Mouse (Mus musculus) neutrophil, adult 59 days (primary cell): ENCODE data around the gene Camk2n1. TPM values are rescaled to one million over a fixed set of nuclear protein-coding genes. Genes with fewer than 3 reads are reported as not detected.

Experiments
- total RNA-seq, 2 experiments: library from RNA; stranded (reverse); gene quantifications; 1 replicate in 1 of 2; 2 replicates in 1 of 2; pipeline ENCODE4 v1.2.4; 2023

The Camk2n1 gene
- total RNA-seq: under 1 TPM; 0.20 to 0.22 TPM

DNA sequence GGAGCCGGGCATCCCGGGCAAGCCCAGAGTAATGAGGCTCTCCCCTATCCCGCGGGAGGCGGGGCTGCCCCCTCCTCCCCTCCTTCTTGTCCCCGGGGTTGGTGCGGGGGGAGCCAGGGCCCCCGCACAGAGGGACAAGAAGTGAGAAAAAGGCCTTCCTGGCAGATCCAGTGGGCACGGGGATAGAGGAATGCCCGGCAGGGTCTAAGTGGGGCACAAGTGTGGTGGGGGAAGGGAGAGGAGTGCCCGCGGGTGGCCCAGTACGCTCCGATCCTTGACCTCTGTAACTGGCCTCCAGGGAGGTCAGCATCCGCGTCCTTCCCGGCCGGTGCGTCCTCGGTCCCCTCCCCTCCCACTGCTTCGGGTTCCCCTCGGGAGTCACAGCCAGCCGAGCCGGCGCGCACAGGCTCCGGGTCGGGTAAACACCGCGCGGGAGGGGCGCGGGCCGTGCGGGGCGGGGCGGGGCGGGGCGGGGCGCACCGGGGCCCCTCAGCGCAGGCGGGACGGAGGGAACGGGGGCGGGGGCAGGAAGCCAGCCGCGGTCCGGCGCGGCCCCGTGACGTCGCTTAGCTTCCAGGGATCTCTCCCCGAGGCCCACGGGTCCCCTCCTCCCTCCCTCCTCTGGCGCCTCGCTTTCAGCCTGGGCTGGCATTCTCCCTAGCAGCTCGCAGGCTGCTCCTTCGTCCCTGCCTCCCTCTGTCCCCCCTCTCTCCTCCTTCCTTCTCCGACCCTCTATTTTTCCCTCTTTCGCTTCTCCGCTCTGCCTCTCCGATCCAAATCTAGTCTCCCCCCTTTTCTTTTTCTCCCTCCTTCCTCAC, at the start of gene Camk2n1:
Gene Camk2n1, plus strand, starts transcription at position 562 of the 818 bp plus-strand sequence.

DNA sequence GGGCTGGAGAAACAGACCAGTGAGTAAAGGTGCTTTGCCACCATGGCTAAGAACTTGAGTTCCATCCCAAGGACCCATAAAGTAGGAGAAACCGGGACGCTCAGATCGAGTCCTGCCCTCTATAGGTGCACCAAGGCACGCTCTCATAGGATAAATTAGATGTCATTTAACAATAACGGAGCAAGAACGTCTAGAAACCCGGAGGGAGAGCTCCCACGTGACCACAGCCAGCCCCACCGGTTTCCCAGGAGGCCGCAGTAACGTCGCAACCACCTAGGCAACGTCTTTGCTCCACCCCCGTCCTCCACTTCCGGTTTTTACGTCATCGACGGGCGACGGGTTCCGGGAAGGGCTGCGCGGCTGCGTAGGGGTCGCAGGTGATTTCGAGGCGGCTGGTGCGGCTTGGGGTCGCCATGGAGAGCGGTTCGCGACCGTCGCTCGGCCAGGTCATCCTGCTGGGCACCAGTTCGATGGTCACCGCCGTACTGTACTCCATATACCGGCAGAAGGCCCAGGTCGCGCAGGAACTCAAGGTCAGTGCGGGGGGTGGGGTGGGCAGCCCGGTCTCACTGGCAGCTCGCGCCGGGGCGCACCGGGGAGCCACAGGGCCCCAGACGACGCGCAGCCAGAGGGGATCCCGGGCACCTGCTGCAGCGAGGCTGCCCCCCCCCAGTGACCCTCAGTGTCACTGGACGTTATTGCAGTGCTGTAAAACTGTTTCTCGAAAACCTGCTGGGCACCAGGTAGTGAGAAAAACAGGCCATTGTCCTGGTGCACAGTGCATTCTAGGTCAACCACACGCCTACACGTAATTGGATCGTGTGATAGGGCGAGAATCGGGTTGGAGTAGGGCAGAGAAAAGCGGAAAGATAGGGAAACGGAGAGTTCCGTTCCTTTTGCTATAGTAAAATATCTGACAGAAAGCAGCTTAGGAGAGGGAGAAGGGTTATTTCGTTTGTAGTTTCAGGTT, 19.5 kb upstream of the Camk2n1 start, which contains the start of gene Mul1:
Gene Mul1, plus strand, starts transcription at position 325 of the 970 bp plus-strand sequence.

Other genes with a start within 250 kb of the Camk2n1 start
- 100 to 1,000 TPM; 113 to 126 TPM for gene Hp1bp3, start 238.0 kb upstream of the Camk2n1 start, total RNA-seq
- 1 to 10 TPM; 3.2 to 4.4 TPM for gene Sh2d5, start 203.9 kb upstream of the Camk2n1 start, total RNA-seq
- gene Kif17, start 203.9 kb upstream of the Camk2n1 start, total RNA-seq: 1 to 10 TPM; 1.7 to 1.9 TPM
- gene Ddost, start 149.6 kb upstream of the Camk2n1 start, total RNA-seq: 10 to 100 TPM; 71.7 to 81.7 TPM
- 10 to 100 TPM; 37.8 to 41.2 TPM for gene Pink1, start 128.0 kb upstream of the Camk2n1 start, total RNA-seq
- not detected for gene Cda, start 86.3 kb upstream of the Camk2n1 start, total RNA-seq
- gene Fam43b, start 57.8 kb upstream of the Camk2n1 start, total RNA-seq: not detected
- 10 to 100 TPM; 21.8 to 24.9 TPM for gene Mul1, start 19.6 kb upstream of the Camk2n1 start, total RNA-seq
- not detected for gene Vwa5b1, start 181.6 kb downstream of the Camk2n1 start, total RNA-seq